Mouse (Mus musculus): ENCODE measurements around the gene Scgb1c1.
A peak's percentile ranks its signal among the peaks of the same experiment; 100 is the strongest.

GRCm38 (mm10) chr7:140855860-140856784, 10.8 kb downstream of the Scgb1c1 start, which contains the start of gene Gm45785:
- no peak for TF ChIP-seq CHD2 (IDR thresholded peaks at IDR 0.05; ENCODE audit: low read depth, low read length)
- 0 out of 2 replicates have a peak, but pooled peaks have one; percentile 53 for TF ChIP-seq HCFC1 (IDR thresholded peaks at IDR 0.05; ENCODE audit: borderline replicate concordance, insufficient read depth, low read length)

All from ES-E14 (cell line).